Mouse (Mus musculus) adrenal gland, adult 2 months (tissue): ENCODE measurements at regions not wholly inside any gene's neighbourhood (a gene's known extent, or its start where the extent isn't known, plus 50 kb on each side); places are given as distances from the start of the nearest gene placed in this dataset.
"Not testable (repeated sequence)": the region's sequence is repeated elsewhere in the genome, so short reads cannot be mapped to it uniquely, and the experiment has no call there.

ENCODE experiments used
- DNase-seq: peaks from one replicate; pipeline ENCODE4 v3.0.0; 2021

DNA sequence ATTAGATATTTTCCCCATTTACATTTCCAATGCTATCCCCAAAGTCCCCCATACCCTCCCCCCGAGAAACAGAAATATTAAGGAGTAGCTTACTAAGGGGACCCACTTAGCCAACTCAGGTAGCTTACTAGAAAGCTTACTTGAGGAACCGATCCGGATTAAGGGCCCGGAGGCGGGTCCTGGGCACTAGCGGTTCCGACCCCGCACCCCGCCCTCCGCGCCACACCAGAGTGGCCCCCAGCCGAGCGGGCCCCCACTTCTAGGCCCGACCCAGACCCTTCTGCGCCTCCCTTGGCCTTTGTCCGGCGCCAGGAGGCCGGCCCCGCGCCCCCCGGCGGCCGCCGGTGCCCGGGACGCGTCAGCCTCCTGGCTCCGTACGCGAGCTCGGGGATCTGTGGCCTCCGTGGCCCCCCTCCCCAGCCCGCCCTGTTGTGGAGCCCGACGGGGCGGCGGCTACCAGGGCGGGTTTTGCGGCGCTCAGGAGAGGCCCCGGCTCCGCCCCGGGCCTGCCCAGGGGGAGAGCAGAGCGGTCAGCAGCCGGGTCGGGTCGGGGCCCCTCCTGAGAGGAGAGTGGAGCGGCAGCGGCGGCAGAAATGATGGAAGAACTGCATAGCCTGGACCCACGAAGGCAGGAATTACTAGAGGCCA, 106.5 kb downstream of the Zfp600 start:
- DNase-seq: peak; percentile 31

DNA sequence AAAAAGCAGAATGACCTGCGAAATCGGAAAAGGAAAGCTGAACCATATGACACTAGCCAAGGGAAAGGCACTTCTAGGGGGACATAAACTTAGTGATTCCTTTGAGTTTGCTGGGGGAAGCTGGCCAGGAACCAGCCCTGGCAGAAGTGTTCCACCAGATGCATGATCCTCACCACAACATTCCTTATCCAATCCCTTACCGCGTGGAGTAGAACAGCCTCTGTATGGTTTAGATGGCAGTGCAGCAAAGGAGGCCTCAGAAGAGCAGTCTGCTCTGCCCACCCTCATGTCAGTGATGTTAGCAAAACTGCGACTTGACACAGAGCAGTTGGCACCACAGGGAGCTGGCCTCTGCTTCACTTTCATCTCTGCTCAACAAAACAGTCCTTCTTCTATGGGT, 107.2 kb downstream of the Zfp600 start:
- DNase-seq: not testable (repeated sequence)

DNA sequence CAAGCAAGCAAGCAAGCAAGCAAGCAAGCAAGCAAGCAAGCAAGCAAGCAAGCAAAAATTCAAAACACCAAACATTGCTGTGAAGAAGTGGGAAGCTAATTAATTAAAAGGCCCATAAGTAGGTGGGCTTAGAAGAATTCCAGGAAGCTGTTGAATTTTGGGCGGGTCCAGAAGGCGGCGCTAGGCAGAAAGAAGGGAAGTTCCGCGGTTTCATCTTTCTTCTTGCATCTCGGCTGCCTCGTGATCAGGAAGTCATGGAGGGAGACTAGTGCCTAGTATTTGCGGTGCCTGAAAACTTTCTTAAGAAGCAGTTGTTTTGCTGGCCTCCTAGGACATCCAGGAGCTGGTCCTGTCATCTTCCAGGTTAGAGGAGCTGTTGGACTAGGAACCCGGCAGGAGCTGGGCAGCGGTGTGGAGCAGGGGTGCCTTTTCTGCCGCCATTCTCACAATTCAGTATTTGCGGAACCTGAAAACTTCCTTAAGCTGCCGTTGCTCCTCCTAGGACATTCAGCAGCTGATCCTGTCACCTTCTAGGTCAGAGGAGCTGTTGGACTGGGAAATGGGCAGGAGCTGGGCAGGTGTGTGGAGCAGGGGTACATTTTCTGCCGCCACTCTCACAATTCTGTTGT, 113.6 kb downstream of the Zfp600 start:
- not testable (repeated sequence) for DNase-seq
